Mouse (Mus musculus) lung, adult 2 months (tissue): ENCODE data around the gene Mdk. TPM values are rescaled to one million over a fixed set of nuclear protein-coding genes. Genes with fewer than 3 reads are reported as not detected.

Experiments used
- DNase-seq: peaks from one replicate; pipeline ENCODE4 v3.0.0; 2022
- H3K4me1 ChIP-seq: fragments of 200-500 bp; 2 replicates; pipeline ENCODE4 v1.6.1; 2011; ENCODE audit warnings: low read length; ENCODE audit not compliant: control insufficient read depth, insufficient read depth
- H3K4me3 ChIP-seq: fragments of 200-500 bp; replicated peaks from 2 replicates; pipeline ENCODE3; 2011; ENCODE audit warnings: low read depth, mild to moderate bottlenecking, control low read depth, low read length; ENCODE audit errors: extremely low read depth
- CTCF ChIP-seq: fragments of 200-500 bp; IDR thresholded peaks from 2 replicates; pipeline ENCODE4 v1.5.1; 2011; ENCODE audit warnings: mild to moderate bottlenecking, low read length, control low read depth; ENCODE audit not compliant: insufficient read depth
- POLR2A ChIP-seq: fragments of 200-500 bp; IDR thresholded peaks from 2 replicates; pipeline ENCODE4 v1.6.1; 2011; ENCODE audit warnings: low read depth, mild to moderate bottlenecking, control low read depth, low read length, borderline replicate concordance; ENCODE audit errors: extremely low read depth
- WGBS: fragments of 180-500 bp; shearing (Covaris S2); methylation state at CpG from one replicate; pipeline ENCODE4 v1.1.7; 2018; 5-methylcytosine and 5-hydroxymethylcytosine counted together
- polyA plus RNA-seq: library from polyadenylated mRNA; depleted of rRNA; stranded (reverse); fragments of >200 nt; gene quantifications from 2 replicates; pipeline ENCODE4 v1.2.3, GENCODE M21; 2012

Mdk gene
- polyA plus RNA-seq, 1 experiment: 10.1 TPM

GRCm38 (mm10) chr2:91948792-91949241 is 16.7 kb upstream of the Mdk start:
- TF ChIP-seq POLR2A: no peak
- TF ChIP-seq CTCF: no peak
- 39% methylated on average over 3 of the region's 3 CpGs for WGBS
- Histone ChIP-seq H3K4me3 (no peak overlapping the region), H3K4me1 (peaks cover 58% of the 10 kb centered on the region)
- DNase-seq: no peak

- Histone ChIP-seq H3K4me1 (peaks cover 54% of the 10 kb centered on the region), H3K4me3 (peak overlapping the region; percentile 2)
- no peak for TF ChIP-seq POLR2A
- TF ChIP-seq CTCF: no peak
- WGBS: 48% methylated on average over 6 of the region's 6 CpGs
- no peak for DNase-seq
These were observed 16.0 kb upstream of the Mdk start for GRCm38 (mm10) chr2:91948151-91948509.

- peak overlapping the region; percentile 2 for H3K4me3 ChIP-seq
- WGBS: 45% methylated on average over 11 of the region's 11 CpGs
- DNase-seq: no peak
- H3K4me1 ChIP-seq: peaks cover 51% of the 10 kb centered on the region
- TF ChIP-seq POLR2A: no peak
- TF ChIP-seq CTCF: no peak
These were observed 15.5 kb upstream of the Mdk start for GRCm38 (mm10) chr2:91947397-91948150.

- WGBS: 33% methylated on average over 6 of the region's 6 CpGs
- Histone ChIP-seq H3K4me3 (no peak overlapping the region), H3K4me1 (peaks cover 51% of the 10 kb centered on the region)
- DNase-seq: no peak
- TF ChIP-seq POLR2A (no peak), CTCF (no peak)
These were observed 14.7 kb upstream of the Mdk start for GRCm38 (mm10) chr2:91946836-91947235.

GRCm38 (mm10) chr2:91945483-91945882 is 13.4 kb upstream of the Mdk start, which contains the start of gene Gm9821:
Gm9821 (plus strand) TSS chr2:91945703.
- TF ChIP-seq CTCF (no peak), POLR2A (no peak)
- H3K4me1 ChIP-seq: peaks cover 44% of the 10 kb centered on the region
- DNase-seq: no peak
- no peak within 1 kb of the TSS for H3K4me3 ChIP-seq
- WGBS: 87% methylated on average over 18 of the region's 18 CpGs

- TF ChIP-seq POLR2A (no peak), CTCF (peak; percentile 97)
- DNase-seq: peak; percentile 82
- 43% methylated on average over 13 of the region's 13 CpGs for WGBS
- no peak overlapping the region for H3K4me3 ChIP-seq
- H3K4me1 ChIP-seq: peaks cover 34% of the 10 kb centered on the region
These were observed 12.3 kb upstream of the Mdk start for GRCm38 (mm10) chr2:91944170-91944950.

GRCm38 (mm10) chr2:91942356-91942755 is 10.3 kb upstream of the Mdk start:
- TF ChIP-seq POLR2A (no peak), CTCF (no peak)
- 71% methylated on average over 6 of the region's 6 CpGs for WGBS

GRCm38 (mm10) chr2:91939303-91939935 is 7.3 kb upstream of the Mdk start:
- WGBS: 86% methylated on average over 15 of the region's 15 CpGs
- H3K4me1 ChIP-seq: peaks cover 3% of the 10 kb centered on the region
- DNase-seq: no peak
- TF ChIP-seq POLR2A: no peak
- TF ChIP-seq CTCF: no peak
- H3K4me3 ChIP-seq: no peak overlapping the region

More at GRCm38 (mm10) chr2:91942356-91942755, 10.3 kb upstream of the Mdk start:
- Histone ChIP-seq H3K4me3 (no peak overlapping the region), H3K4me1 (peaks cover 16% of the 10 kb centered on the region)
- no peak for DNase-seq

GRCm38 (mm10) chr2:91936154-91936553 is 4.1 kb upstream of the Mdk start:
- 92% methylated on average over 7 of the region's 7 CpGs for WGBS

More at GRCm38 (mm10) chr2:91936154-91936553, 4.1 kb upstream of the Mdk start:
- TF ChIP-seq CTCF (no peak), POLR2A (no peak)
- DNase-seq: no peak
- peaks cover under 1% of the 10 kb centered on the region; the same call in 1 of the 2 replicates for H3K4me1 ChIP-seq
- no peak overlapping the region for H3K4me3 ChIP-seq
